Mouse (Mus musculus): ENCODE measurements at regions not wholly inside any gene's neighbourhood (a gene's known extent, or its start where the extent isn't known, plus 50 kb on each side); places are given as distances from the start of the nearest gene placed in this dataset.
A peak's percentile ranks its signal among the peaks of the same experiment; 100 is the strongest.
"Not testable (repeated sequence)": the region's sequence is repeated elsewhere in the genome, so short reads cannot be mapped to it uniquely, and the experiment has no call there.

- ATAC-seq (replicated peaks; ENCODE audit: low FRiP score): no peak
- no peaks in the 10 kb centered on the region for H3K4me1 ChIP-seq
- H3K4me3 ChIP-seq (replicated peaks): no peak overlapping the region
- no peaks in the 10 kb centered on the region for H3K36me3 ChIP-seq
- H3K9me3 ChIP-seq (replicated peaks): no peaks in the 10 kb centered on the region
- H3K4me2 ChIP-seq: no peak overlapping the region
- no peak overlapping the region for H3K27ac ChIP-seq
- no peak overlapping the region for H3K9ac ChIP-seq
- no peaks in the 10 kb centered on the region for H3K27me3 ChIP-seq
These were observed 373.8 kb upstream of the Arid1b start for GRCm38 (mm10) chr17:4620361-4620760.

- not testable (repeated sequence) for H3K36me3 ChIP-seq; H3K4me3 ChIP-seq (replicated peaks); H3K4me1 ChIP-seq; ATAC-seq (replicated peaks; ENCODE audit: low FRiP score); H3K27me3 ChIP-seq; H3K4me2 ChIP-seq; H3K9ac ChIP-seq; H3K9me3 ChIP-seq (replicated peaks); H3K27ac ChIP-seq
- WGBS: 100% methylated on average over 1 of the region's 1 CpGs
These were observed 368.0 kb upstream of the Arid1b start for GRCm38 (mm10) chr17:4626126-4626525.

GRCm38 (mm10) chr17:4627542-4627941, 366.6 kb upstream of the Arid1b start:
- H3K4me1 ChIP-seq: peaks cover 7% of the 10 kb centered on the region
- H3K36me3 ChIP-seq: no peaks in the 10 kb centered on the region
- H3K9me3 ChIP-seq (replicated peaks): no peaks in the 10 kb centered on the region
- H3K27ac ChIP-seq: 0 out of 2 replicates have a peak overlapping the region, but pooled peaks have one; percentile 27
- no peak overlapping the region for H3K4me3 ChIP-seq (replicated peaks)
- 69% methylated on average over 7 of the region's 7 CpGs for WGBS
- H3K9ac ChIP-seq: no peak overlapping the region
- 0 out of 2 replicates have a peak, but pooled peaks have one; percentile 12 for ATAC-seq (replicated peaks; ENCODE audit: low FRiP score)
- no peak overlapping the region for H3K4me2 ChIP-seq
- no peaks in the 10 kb centered on the region for H3K27me3 ChIP-seq

GRCm38 (mm10) chr17:4631122-4631521, 363.0 kb upstream of the Arid1b start:
- Histone ChIP-seq H3K4me1 (peaks cover 7% of the 10 kb centered on the region), H3K9me3 (replicated peaks) (no peaks in the 10 kb centered on the region), H3K4me3 (replicated peaks) (no peak overlapping the region), H3K27ac (peak overlapping the region; percentile 42), H3K27me3 (no peaks in the 10 kb centered on the region), H3K36me3 (no peaks in the 10 kb centered on the region), H3K9ac (no peak overlapping the region), H3K4me2 (no peak overlapping the region)
- peak; percentile 71 for ATAC-seq (replicated peaks; ENCODE audit: low FRiP score)
- 51% methylated on average over 4 of the region's 4 CpGs for WGBS

- Histone ChIP-seq H3K36me3 (no peaks in the 10 kb centered on the region), H3K4me3 (replicated peaks) (no peak overlapping the region), H3K9me3 (replicated peaks) (no peaks in the 10 kb centered on the region), H3K4me2 (no peak overlapping the region), H3K27ac (no peak overlapping the region), H3K27me3 (no peaks in the 10 kb centered on the region), H3K9ac (no peak overlapping the region), H3K4me1 (peaks cover 6% of the 10 kb centered on the region)
- ATAC-seq (replicated peaks; ENCODE audit: low FRiP score): no peak
- WGBS: 84% methylated on average over 2 of the region's 2 CpGs
These were observed 361.6 kb upstream of the Arid1b start for GRCm38 (mm10) chr17:4632506-4632905.

GRCm38 (mm10) chr17:4633771-4634170, 360.4 kb upstream of the Arid1b start:
- no peak overlapping the region for H3K4me2 ChIP-seq
- no peaks in the 10 kb centered on the region for H3K36me3 ChIP-seq
- H3K27ac ChIP-seq: no peak overlapping the region
- H3K4me1 ChIP-seq: peaks cover 4% of the 10 kb centered on the region
- ATAC-seq (replicated peaks; ENCODE audit: low FRiP score): no peak
- H3K27me3 ChIP-seq: no peaks in the 10 kb centered on the region
- WGBS: 58% methylated on average over 3 of the region's 3 CpGs
- no peak overlapping the region for H3K4me3 ChIP-seq (replicated peaks)
- H3K9ac ChIP-seq: no peak overlapping the region
- no peaks in the 10 kb centered on the region for H3K9me3 ChIP-seq (replicated peaks)

- no peak for ATAC-seq (replicated peaks; ENCODE audit: low FRiP score)
- H3K27ac ChIP-seq: no peak overlapping the region
- no peaks in the 10 kb centered on the region for H3K27me3 ChIP-seq
- no peak overlapping the region for H3K4me3 ChIP-seq (replicated peaks)
- H3K36me3 ChIP-seq: no peaks in the 10 kb centered on the region
- H3K9me3 ChIP-seq (replicated peaks): no peaks in the 10 kb centered on the region
- 40% methylated on average over 5 of the region's 5 CpGs for WGBS
- H3K4me1 ChIP-seq: peaks cover 4% of the 10 kb centered on the region; the same call in 1 of the 2 replicates
- H3K4me2 ChIP-seq: no peak overlapping the region
- no peak overlapping the region for H3K9ac ChIP-seq
These were observed 357.3 kb upstream of the Arid1b start for GRCm38 (mm10) chr17:4636796-4637353.

- no peak overlapping the region for H3K9ac ChIP-seq
- H3K4me3 ChIP-seq (replicated peaks): no peak overlapping the region
- peaks cover 4% of the 10 kb centered on the region; the same call in 1 of the 2 replicates for H3K4me1 ChIP-seq
- no peaks in the 10 kb centered on the region for H3K36me3 ChIP-seq
- no peak overlapping the region for H3K4me2 ChIP-seq
- ATAC-seq (replicated peaks; ENCODE audit: low FRiP score): no peak
- no peaks in the 10 kb centered on the region for H3K9me3 ChIP-seq (replicated peaks)
- 87% methylated on average over 4 of the region's 4 CpGs for WGBS
- no peaks in the 10 kb centered on the region for H3K27me3 ChIP-seq
- H3K27ac ChIP-seq: no peak overlapping the region
These were observed 354.6 kb upstream of the Arid1b start for GRCm38 (mm10) chr17:4639531-4639930.

- Histone ChIP-seq H3K27ac (no peak overlapping the region), H3K36me3 (no peaks in the 10 kb centered on the region), H3K9me3 (replicated peaks) (no peaks in the 10 kb centered on the region), H3K4me3 (replicated peaks) (no peak overlapping the region), H3K27me3 (no peaks in the 10 kb centered on the region), H3K4me1 (peaks cover 4% of the 10 kb centered on the region; the same call in 1 of the 2 replicates), H3K4me2 (no peak overlapping the region), H3K9ac (no peak overlapping the region)
- no peak for ATAC-seq (replicated peaks; ENCODE audit: low FRiP score)
- 56% methylated on average over 7 of the region's 7 CpGs for WGBS
These were observed 353.6 kb upstream of the Arid1b start for GRCm38 (mm10) chr17:4640555-4640954.

GRCm38 (mm10) chr17:4641166-4641565, 353.0 kb upstream of the Arid1b start:
- H3K27me3 ChIP-seq: no peaks in the 10 kb centered on the region
- no peak overlapping the region for H3K27ac ChIP-seq
- H3K4me3 ChIP-seq (replicated peaks): no peak overlapping the region
- WGBS: 83% methylated on average over 4 of the region's 4 CpGs
- no peak overlapping the region for H3K4me2 ChIP-seq
- no peaks in the 10 kb centered on the region for H3K36me3 ChIP-seq
- no peak for ATAC-seq (replicated peaks; ENCODE audit: low FRiP score)
- H3K4me1 ChIP-seq: peaks cover 4% of the 10 kb centered on the region; the same call in 1 of the 2 replicates
- no peaks in the 10 kb centered on the region for H3K9me3 ChIP-seq (replicated peaks)
- H3K9ac ChIP-seq: no peak overlapping the region

GRCm38 (mm10) chr17:4642046-4642445, 352.1 kb upstream of the Arid1b start:
- 86% methylated on average over 1 of the region's 1 CpGs for WGBS
- no peak for ATAC-seq (replicated peaks; ENCODE audit: low FRiP score)
- H3K36me3 ChIP-seq: no peaks in the 10 kb centered on the region

GRCm38 (mm10) chr17:4643343-4643742, 350.8 kb upstream of the Arid1b start:
- no peak for ATAC-seq (replicated peaks; ENCODE audit: low FRiP score)
- no peak overlapping the region for H3K27ac ChIP-seq
- 89% methylated on average over 6 of the region's 6 CpGs for WGBS

More at GRCm38 (mm10) chr17:4642046-4642445, 352.1 kb upstream of the Arid1b start:
- Histone ChIP-seq H3K4me3 (replicated peaks) (no peak overlapping the region), H3K9ac (no peak overlapping the region), H3K4me2 (no peak overlapping the region), H3K9me3 (replicated peaks) (no peaks in the 10 kb centered on the region), H3K4me1 (peaks cover 4% of the 10 kb centered on the region; the same call in 1 of the 2 replicates), H3K27ac (no peak overlapping the region), H3K27me3 (no peaks in the 10 kb centered on the region)

GRCm38 (mm10) chr17:4648603-4649002, 345.5 kb upstream of the Arid1b start:
- no peak overlapping the region for H3K4me3 ChIP-seq (replicated peaks)
- peak; percentile 52; the same call in 1 of the 2 replicates for ATAC-seq (replicated peaks; ENCODE audit: low FRiP score)
- H3K4me1 ChIP-seq: no peaks in the 10 kb centered on the region
- H3K9me3 ChIP-seq (replicated peaks): no peaks in the 10 kb centered on the region
- H3K36me3 ChIP-seq: no peaks in the 10 kb centered on the region
- no peak overlapping the region for H3K27ac ChIP-seq
- WGBS: 55% methylated on average over 4 of the region's 4 CpGs
- H3K4me2 ChIP-seq: no peak overlapping the region
- H3K27me3 ChIP-seq: no peaks in the 10 kb centered on the region
- H3K9ac ChIP-seq: no peak overlapping the region

More at GRCm38 (mm10) chr17:4643343-4643742, 350.8 kb upstream of the Arid1b start:
- Histone ChIP-seq H3K27me3 (no peaks in the 10 kb centered on the region), H3K4me3 (replicated peaks) (no peak overlapping the region), H3K36me3 (no peaks in the 10 kb centered on the region), H3K4me1 (peaks cover 4% of the 10 kb centered on the region; the same call in 1 of the 2 replicates), H3K9me3 (replicated peaks) (no peaks in the 10 kb centered on the region), H3K9ac (no peak overlapping the region), H3K4me2 (no peak overlapping the region)
